Mouse (Mus musculus): ENCODE measurements around the gene Bpifb1.

DNA sequence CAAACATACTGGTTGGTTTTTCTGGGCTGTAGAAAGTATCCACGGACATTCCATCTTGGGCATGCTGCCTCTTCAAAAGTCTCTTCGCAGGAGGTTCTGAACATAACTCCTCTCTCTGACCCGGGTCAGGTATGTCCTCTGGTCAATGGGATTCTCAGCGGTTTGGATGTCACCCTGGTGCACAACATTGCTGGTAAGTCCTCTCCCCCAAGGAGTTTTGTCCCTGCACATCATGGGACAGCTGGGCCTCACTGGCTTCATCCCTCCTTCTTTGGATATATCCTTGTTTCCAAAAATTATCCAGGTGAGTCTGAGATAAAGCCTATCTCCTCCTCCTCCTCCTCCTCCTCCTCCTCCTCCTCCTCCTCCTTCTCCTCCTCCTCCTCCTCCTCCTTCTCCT is 43.1 kb upstream of the Bpifb1 start:
- TF ChIP-seq GATA1 (IDR thresholded peaks at IDR 0.05; ENCODE audit: low read length): no peak
- no peak for TF ChIP-seq TAL1 (IDR thresholded peaks at IDR 0.05; ENCODE audit: low read length)
